ENCODE assay signal across 25 mouse cellular contexts in genomic region chr3:58120051-58120450, GRCm38 (mm10).
DNase-seq lines count a peak whose midpoint lies in the region; ATAC-seq lines count a peak whose summit lies in the region.
"Had no signal": no experiment of that assay in that cellular context is flagged by ENCODE, and none has a peak within 500 bp of the region (broad histone marks: within the 10 kb centered on the region; RNA-seq: fewer than 3 reads in every experiment).

No protein-coding gene starts in this region.

- no peaks in the 10 kb centered on the region for H3K36me3 ChIP-seq in midbrain, embryonic 11.5 days (ENCODE audit: control insufficient read depth, insufficient read depth, low read length)
- H3K36me3 ChIP-seq in midbrain, embryonic 15.5 days (replicated peaks), result no peaks in the 10 kb centered on the region
- H3K36me3 ChIP-seq: embryonic facial prominence, embryonic 13.5 days; embryonic facial prominence, embryonic 15.5 days; forebrain, embryonic 10.5 days; forebrain, embryonic 12.5 days; G1E had no signal

- no peaks in the 10 kb centered on the region for H3K4me1 ChIP-seq in midbrain, embryonic 11.5 days (ENCODE audit: control insufficient read depth, insufficient read depth, low read length)
- peaks cover 3% of the 10 kb centered on the region; the same call in 1 of the 2 replicates for H3K4me1 ChIP-seq in midbrain, embryonic 15.5 days
- H3K4me1 ChIP-seq: forebrain, embryonic 12.5 days had no signal

- H3K4me3 ChIP-seq in midbrain, embryonic 11.5 days (ENCODE audit: low read depth, low read length), result no peak overlapping the region
- H3K4me3 ChIP-seq in midbrain, embryonic 15.5 days, result no peak overlapping the region
- H3K4me3 ChIP-seq: embryonic facial prominence, embryonic 13.5 days; embryonic facial prominence, embryonic 15.5 days; erythroblast, embryonic 14.5 days; forebrain, embryonic 10.5 days; forebrain, embryonic 12.5 days had no signal

- no peak overlapping the region for H3K4me2 ChIP-seq in midbrain, embryonic 11.5 days
- H3K4me2 ChIP-seq in midbrain, embryonic 15.5 days, result no peak overlapping the region
- H3K4me2 ChIP-seq: embryonic facial prominence, embryonic 13.5 days; embryonic facial prominence, embryonic 15.5 days; forebrain, embryonic 12.5 days had no signal

- no peak overlapping the region for H3K27ac ChIP-seq in midbrain, embryonic 11.5 days (ENCODE audit: low read depth, low read length)
- H3K27ac ChIP-seq in midbrain, embryonic 15.5 days, result no peak overlapping the region
- H3K27ac ChIP-seq: embryonic facial prominence, embryonic 13.5 days; embryonic facial prominence, embryonic 15.5 days; forebrain, embryonic 10.5 days; forebrain, embryonic 12.5 days had no signal

- no peaks in the 10 kb centered on the region for H3K27me3 ChIP-seq in midbrain, embryonic 11.5 days (ENCODE audit: control insufficient read depth, insufficient read depth, low read length)
- no peaks in the 10 kb centered on the region for H3K27me3 ChIP-seq in midbrain, embryonic 15.5 days (replicated peaks)
- H3K27me3 ChIP-seq: embryonic facial prominence, embryonic 13.5 days; embryonic facial prominence, embryonic 15.5 days; forebrain, embryonic 12.5 days; Patski had no signal

- 51% methylated on average over 3 of the region's 3 CpGs for WGBS in midbrain, embryonic 11.5 days
- WGBS in midbrain, embryonic 15.5 days, result 50% methylated on average over 3 of the region's 3 CpGs

- no peaks in the 10 kb centered on the region; the same call in 1 of the 2 replicates for H3K9me3 ChIP-seq in midbrain, embryonic 11.5 days (ENCODE audit: control insufficient read depth, low read length)
- no peaks in the 10 kb centered on the region for H3K9me3 ChIP-seq in midbrain, embryonic 15.5 days
- H3K9me3 ChIP-seq: embryonic facial prominence, embryonic 13.5 days; embryonic facial prominence, embryonic 15.5 days; forebrain, embryonic 10.5 days; forebrain, embryonic 12.5 days; G1E had no signal

- peak; percentile 62 for DNase-seq in midbrain, embryonic 11.5 days (ENCODE audit: low spot score, missing footprints)
- peak; percentile 59 for DNase-seq in R1 (ENCODE audit: low read depth, low spot score)
- DNase-seq in ZHBTc4 (ENCODE audit: low read depth, low spot score), result peak; percentile 76
- no peak for DNase-seq in right cerebral cortex, postnatal 4 days
- DNase-seq: adrenal gland, adult 2 months; adrenal gland, postnatal 10 days; adrenal gland, postnatal 25 days; cerebellum, adult 11 months; cerebellum, adult 18-20 months; cerebellum, adult 8-10 months; cerebellum, adult 9-11 months; cerebellum, postnatal 14 days; cerebellum, postnatal 36 days; embryo, embryonic 11 days had no signal

- H3K9ac ChIP-seq in midbrain, embryonic 11.5 days (ENCODE audit: low read length), result no peak overlapping the region
- H3K9ac ChIP-seq in midbrain, embryonic 15.5 days, result no peak overlapping the region
- H3K9ac ChIP-seq: embryonic facial prominence, embryonic 13.5 days; embryonic facial prominence, embryonic 15.5 days; forebrain, embryonic 12.5 days had no signal

- ATAC-seq in midbrain, embryonic 11.5 days (ENCODE audit: low FRiP score), result no peak
- ATAC-seq in midbrain, embryonic 15.5 days (replicated peaks), result no peak
- ATAC-seq in megakaryocyte progenitor cell, adult 5-6 weeks (replicated peaks; ENCODE audit: poor library complexity), result no peak
- ATAC-seq: forebrain, embryonic 14.5 days; forebrain, embryonic 16.5 days; Patski had no signal
